Mouse (Mus musculus): ENCODE results near the gene Prkn. TPM values are rescaled to one million over a fixed set of nuclear protein-coding genes. Genes with fewer than 3 reads are reported as not detected.

Prkn gene
- polyA plus RNA-seq, 1 experiment from 2014 or later = 2.3 TPM

DNA sequence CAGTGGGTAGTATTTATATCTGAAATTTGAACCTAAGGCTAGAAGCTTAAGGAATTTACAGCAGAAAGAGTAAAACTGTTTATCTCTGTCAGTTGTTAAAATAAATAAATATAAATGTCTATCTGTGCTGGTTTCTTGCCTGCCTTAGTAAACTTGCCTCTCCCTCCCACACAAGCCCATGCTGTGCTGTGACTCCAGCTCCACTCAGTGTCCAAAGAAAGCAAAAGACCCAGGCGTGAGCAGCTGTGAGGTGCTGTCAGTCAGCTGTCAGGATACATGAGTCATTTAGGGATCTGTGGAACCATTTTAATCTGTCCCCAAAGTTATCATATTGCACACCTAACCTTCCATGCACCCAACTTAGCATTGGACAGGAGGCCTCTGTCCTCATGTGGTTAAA, 389.2 kb downstream of the Prkn start:
- WGBS = 55% methylated on average over 1 of the region's 1 CpGs
- no peak for DNase-seq (ENCODE audit: low spot score)

DNA sequence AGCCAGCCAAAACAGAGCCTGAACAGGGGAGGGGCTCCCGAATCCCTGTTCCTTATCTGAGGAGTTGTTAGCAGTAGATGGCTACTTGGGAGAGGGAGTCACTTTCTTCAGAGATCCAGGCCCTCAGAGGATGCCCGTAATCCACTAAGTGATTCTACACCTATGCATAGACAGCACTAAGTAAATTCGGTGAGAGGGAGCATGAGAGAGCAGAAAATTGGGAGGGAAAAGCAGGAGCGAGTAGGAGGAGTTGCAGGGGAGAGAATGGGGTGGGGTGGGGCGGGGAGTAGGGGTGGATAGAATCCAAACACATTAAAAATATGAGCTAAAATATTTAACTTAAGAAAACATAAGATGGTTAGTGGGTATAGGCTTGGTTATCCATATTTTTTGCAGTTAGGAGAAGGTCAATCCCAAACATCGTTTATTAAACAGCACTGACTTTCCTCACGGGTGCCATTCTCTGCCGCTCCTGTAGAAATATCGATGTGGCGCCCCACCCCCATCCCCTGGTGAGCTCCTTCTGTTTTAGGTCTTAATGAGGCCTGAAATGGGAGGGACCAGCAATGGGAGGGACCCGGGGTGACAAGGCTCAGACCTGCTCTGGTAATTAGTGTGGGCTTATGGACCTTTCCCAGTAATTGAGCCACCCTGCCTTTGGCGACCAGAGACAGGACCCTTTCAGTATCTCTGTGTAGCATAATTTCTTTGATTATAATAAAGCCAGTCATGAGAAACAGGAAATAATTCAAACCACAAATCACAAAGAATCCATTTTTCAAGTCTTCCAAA, 390.6 kb downstream of the Prkn start:
- no peak overlapping the region for H3K9ac ChIP-seq (ENCODE audit: low read length)
- no peak overlapping the region for H3K27ac ChIP-seq (replicated peaks)
- DNase-seq (ENCODE audit: low spot score) (no peak), ATAC-seq (ENCODE audit: low FRiP score, low TSS enrichment) (no peak)
- H3K4me2 ChIP-seq (replicated peaks; ENCODE audit: low read depth) = no peak overlapping the region
- TF ChIP-seq EP300 (optimal IDR thresholded peaks at IDR 0.05) (no peak), CTCF (IDR thresholded peaks at IDR 0.05; ENCODE audit: low read depth) (no peak)
- 39% methylated on average over 12 of the region's 12 CpGs for WGBS
- no peaks in the 10 kb centered on the region for H3K9me3 ChIP-seq (ENCODE audit: control insufficient read depth, low read length)
- no peak overlapping the region for H3K4me3 ChIP-seq (ENCODE audit: low read depth, low read length)
- no peaks in the 10 kb centered on the region for H3K36me3 ChIP-seq (ENCODE audit: control insufficient read depth, insufficient read depth, low read length)
- no peaks in the 10 kb centered on the region for H3K27me3 ChIP-seq (ENCODE audit: control insufficient read depth, insufficient read depth, low read length)
- no peaks in the 10 kb centered on the region for H3K4me1 ChIP-seq (replicated peaks; ENCODE audit: control insufficient read depth, insufficient read depth)

More for the DNA sequence above, 389.2 kb downstream of the Prkn start:
- no peak overlapping the region for H3K4me3 ChIP-seq (ENCODE audit: low read depth, low read length)
- H3K27me3 ChIP-seq (ENCODE audit: control insufficient read depth, insufficient read depth, low read length) = no peaks in the 10 kb centered on the region
- no peaks in the 10 kb centered on the region for H3K36me3 ChIP-seq (ENCODE audit: control insufficient read depth, insufficient read depth, low read length)
- H3K9me3 ChIP-seq (ENCODE audit: control insufficient read depth, low read length) = no peaks in the 10 kb centered on the region
- no peaks in the 10 kb centered on the region for H3K4me1 ChIP-seq (replicated peaks; ENCODE audit: control insufficient read depth, insufficient read depth)
- ATAC-seq (ENCODE audit: low FRiP score, low TSS enrichment) = no peak
- H3K4me2 ChIP-seq (replicated peaks; ENCODE audit: low read depth) = no peak overlapping the region
- H3K9ac ChIP-seq (ENCODE audit: low read length) = no peak overlapping the region
- no peak for TF ChIP-seq EP300 (optimal IDR thresholded peaks at IDR 0.05)
- no peak for TF ChIP-seq CTCF (IDR thresholded peaks at IDR 0.05; ENCODE audit: low read depth)
- no peak overlapping the region for H3K27ac ChIP-seq (replicated peaks)

DNA sequence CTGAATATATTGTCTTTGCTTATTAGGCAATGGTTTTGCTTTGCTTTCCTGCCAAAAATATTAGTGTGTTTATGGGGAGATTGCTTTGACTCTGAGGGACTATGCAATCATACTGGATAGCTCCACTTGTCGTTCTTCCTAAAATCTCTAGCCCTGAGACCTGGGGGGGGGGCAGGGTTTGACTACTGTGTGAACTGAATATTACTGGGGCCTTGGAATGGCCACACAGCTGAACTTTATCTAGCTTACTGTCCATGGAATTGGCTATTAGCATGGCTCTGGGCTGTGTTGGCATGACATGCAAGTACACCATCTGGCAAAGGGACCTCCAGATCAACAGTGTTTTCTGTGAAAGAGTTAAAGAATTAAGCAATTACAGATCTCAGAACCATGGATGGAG, 395.1 kb downstream of the Prkn start:
- WGBS = 44% methylated on average over 1 of the region's 1 CpGs
- DNase-seq (ENCODE audit: low spot score) = no peak

DNA sequence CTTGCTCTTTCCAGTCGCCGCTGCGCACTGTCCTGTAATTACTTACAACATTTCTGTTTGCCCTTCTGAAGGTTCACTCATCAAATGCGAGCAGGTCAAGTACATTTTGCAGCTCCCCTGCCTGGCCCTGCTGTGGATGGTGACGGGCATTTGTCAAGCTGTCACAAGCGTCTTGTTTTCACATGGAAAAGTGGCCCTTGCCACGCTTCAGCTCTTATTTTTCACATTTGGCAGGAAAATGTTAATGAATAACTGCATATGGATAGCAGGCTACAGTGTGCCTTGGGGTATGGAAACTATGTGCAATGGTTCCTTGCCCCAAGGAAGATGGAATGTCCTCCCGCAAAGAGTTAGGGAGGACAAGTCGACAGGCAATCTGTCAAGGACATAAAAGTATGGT, 404.9 kb downstream of the Prkn start:
- Histone ChIP-seq H3K27ac (replicated peaks) (no peak overlapping the region), H3K4me1 (replicated peaks; ENCODE audit: control insufficient read depth, insufficient read depth) (no peaks in the 10 kb centered on the region), H3K4me3 (ENCODE audit: low read depth, low read length) (no peak overlapping the region), H3K27me3 (ENCODE audit: control insufficient read depth, insufficient read depth, low read length) (no peaks in the 10 kb centered on the region), H3K9me3 (ENCODE audit: control insufficient read depth, low read length) (no peaks in the 10 kb centered on the region), H3K36me3 (ENCODE audit: control insufficient read depth, insufficient read depth, low read length) (no peaks in the 10 kb centered on the region), H3K4me2 (replicated peaks; ENCODE audit: low read depth) (no peak overlapping the region), H3K9ac (ENCODE audit: low read length) (no peak overlapping the region)
- WGBS = 50% methylated on average over 9 of the region's 9 CpGs
- DNase-seq (ENCODE audit: low spot score) = no peak
- no peak for ATAC-seq (ENCODE audit: low FRiP score, low TSS enrichment)
- TF ChIP-seq CTCF (IDR thresholded peaks at IDR 0.05; ENCODE audit: low read depth) = no peak
- TF ChIP-seq EP300 (optimal IDR thresholded peaks at IDR 0.05) = no peak

More for the DNA sequence above, 395.1 kb downstream of the Prkn start:
- TF ChIP-seq EP300 (optimal IDR thresholded peaks at IDR 0.05) (no peak), CTCF (IDR thresholded peaks at IDR 0.05; ENCODE audit: low read depth) (no peak)
- ATAC-seq (ENCODE audit: low FRiP score, low TSS enrichment) = no peak
- Histone ChIP-seq H3K4me1 (replicated peaks; ENCODE audit: control insufficient read depth, insufficient read depth) (no peaks in the 10 kb centered on the region), H3K27me3 (ENCODE audit: control insufficient read depth, insufficient read depth, low read length) (no peaks in the 10 kb centered on the region), H3K4me2 (replicated peaks; ENCODE audit: low read depth) (no peak overlapping the region), H3K4me3 (ENCODE audit: low read depth, low read length) (no peak overlapping the region), H3K9ac (ENCODE audit: low read length) (no peak overlapping the region), H3K9me3 (ENCODE audit: control insufficient read depth, low read length) (no peaks in the 10 kb centered on the region), H3K36me3 (ENCODE audit: control insufficient read depth, insufficient read depth, low read length) (no peaks in the 10 kb centered on the region), H3K27ac (replicated peaks) (no peak overlapping the region)

DNA sequence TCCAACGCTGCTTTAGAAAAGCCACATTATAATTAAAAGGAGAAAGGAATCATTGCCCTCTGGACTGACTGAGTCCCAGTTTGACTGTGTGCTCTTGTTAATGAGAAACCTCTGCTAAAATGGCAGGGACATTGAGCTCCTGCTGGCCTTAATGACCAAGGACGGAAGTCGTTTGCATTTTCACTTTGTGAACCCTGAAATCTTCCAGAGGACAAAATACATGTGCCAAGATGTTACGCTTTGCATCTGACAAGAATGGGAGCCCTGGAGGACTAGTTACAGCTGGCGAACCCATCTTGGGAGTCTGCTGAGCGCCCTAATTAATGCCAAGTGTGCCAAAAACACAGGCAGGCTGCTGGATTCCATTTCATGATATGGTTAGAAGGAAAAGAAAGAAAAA, 409.0 kb downstream of the Prkn start:
- no peak overlapping the region for H3K27ac ChIP-seq (replicated peaks)
- no peak overlapping the region for H3K4me3 ChIP-seq (ENCODE audit: low read depth, low read length)
- H3K4me1 ChIP-seq (replicated peaks; ENCODE audit: control insufficient read depth, insufficient read depth) = no peaks in the 10 kb centered on the region
- H3K4me2 ChIP-seq (replicated peaks; ENCODE audit: low read depth) = no peak overlapping the region
- 68% methylated on average over 6 of the region's 6 CpGs for WGBS
- H3K27me3 ChIP-seq (ENCODE audit: control insufficient read depth, insufficient read depth, low read length) = no peaks in the 10 kb centered on the region
- ATAC-seq (ENCODE audit: low FRiP score, low TSS enrichment) (no peak), DNase-seq (ENCODE audit: low spot score) (no peak)
- TF ChIP-seq CTCF (IDR thresholded peaks at IDR 0.05; ENCODE audit: low read depth) (no peak), EP300 (optimal IDR thresholded peaks at IDR 0.05) (no peak)
- no peaks in the 10 kb centered on the region for H3K36me3 ChIP-seq (ENCODE audit: control insufficient read depth, insufficient read depth, low read length)
- no peak overlapping the region for H3K9ac ChIP-seq (ENCODE audit: low read length)
- no peaks in the 10 kb centered on the region for H3K9me3 ChIP-seq (ENCODE audit: control insufficient read depth, low read length)

GRCm38 (mm10) chr17:11260663-11261062, 420.5 kb downstream of the Prkn start:
- Histone ChIP-seq H3K27me3 (ENCODE audit: control insufficient read depth, insufficient read depth, low read length) (no peaks in the 10 kb centered on the region), H3K4me1 (replicated peaks; ENCODE audit: control insufficient read depth, insufficient read depth) (no peaks in the 10 kb centered on the region), H3K4me3 (ENCODE audit: low read depth, low read length) (no peak overlapping the region), H3K9me3 (ENCODE audit: control insufficient read depth, low read length) (no peaks in the 10 kb centered on the region), H3K36me3 (ENCODE audit: control insufficient read depth, insufficient read depth, low read length) (no peaks in the 10 kb centered on the region), H3K27ac (replicated peaks) (no peak overlapping the region), H3K4me2 (replicated peaks; ENCODE audit: low read depth) (no peak overlapping the region), H3K9ac (ENCODE audit: low read length) (no peak overlapping the region)
- ATAC-seq (ENCODE audit: low FRiP score, low TSS enrichment) (no peak), DNase-seq (ENCODE audit: low spot score) (no peak)
- WGBS = 61% methylated on average over 8 of the region's 8 CpGs
- no peak for TF ChIP-seq CTCF (IDR thresholded peaks at IDR 0.05; ENCODE audit: low read depth)
- no peak for TF ChIP-seq EP300 (optimal IDR thresholded peaks at IDR 0.05)
